Mouse (Mus musculus) embryo, embryonic 10 days (tissue): Measurements from ENCODE around the gene Wnt5a.

Experiments used
- DNase-seq: peaks from one replicate; pipeline ENCODE4 v3.0.0-alpha.2; 2015; ENCODE audit warnings: low spot score

Wnt5a gene

DNA sequence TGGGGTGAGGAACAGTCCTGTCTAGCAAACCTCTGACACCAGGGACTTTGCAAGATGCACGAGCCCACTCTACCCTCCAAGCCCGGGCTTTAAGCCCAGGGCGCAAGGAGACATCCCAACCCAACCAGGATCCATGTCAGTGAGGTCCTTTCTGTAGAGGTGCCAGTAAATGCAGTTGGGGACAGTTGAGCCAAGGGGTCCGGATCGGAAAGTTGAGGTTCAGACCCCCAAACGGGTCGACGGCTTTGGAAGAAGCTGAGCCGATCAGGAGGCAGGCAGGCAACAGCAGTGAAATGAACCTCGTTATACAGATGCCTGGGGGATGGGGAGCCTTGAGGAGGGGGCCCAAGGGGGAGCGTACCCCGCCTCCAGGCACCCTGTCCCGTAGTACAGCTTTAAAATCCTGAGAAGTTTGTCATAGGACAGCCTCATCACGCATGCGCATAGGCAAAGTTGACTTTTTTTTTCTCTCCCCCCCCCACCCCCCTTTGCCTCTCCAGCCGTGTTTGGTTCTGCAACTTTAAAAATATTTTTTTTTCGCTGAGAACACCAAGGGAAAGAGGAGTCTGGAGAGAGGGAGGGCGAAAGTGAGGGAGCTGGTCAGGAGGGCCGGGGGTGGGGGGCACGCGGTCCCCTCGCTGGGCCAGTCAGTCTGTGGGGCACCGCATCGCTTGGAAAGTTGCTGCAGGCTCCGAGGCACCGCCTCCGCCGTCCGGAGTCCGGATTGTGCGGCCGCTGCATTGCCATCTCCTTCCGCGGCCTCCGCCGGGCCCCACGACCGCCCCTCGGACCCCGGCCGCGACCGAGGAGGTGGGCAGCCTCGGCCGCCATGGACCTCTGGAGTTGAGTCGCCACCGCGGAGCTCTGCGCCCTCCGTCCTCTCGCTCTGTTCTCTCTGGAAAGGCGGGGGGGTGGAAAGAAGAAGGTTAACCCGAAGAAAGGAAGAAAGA, at the start of gene Wnt5a:
Wnt5a (plus strand) TSS at position 650 of the 950 bp plus-strand sequence.
- DNase-seq, result peak; percentile 77

DNA sequence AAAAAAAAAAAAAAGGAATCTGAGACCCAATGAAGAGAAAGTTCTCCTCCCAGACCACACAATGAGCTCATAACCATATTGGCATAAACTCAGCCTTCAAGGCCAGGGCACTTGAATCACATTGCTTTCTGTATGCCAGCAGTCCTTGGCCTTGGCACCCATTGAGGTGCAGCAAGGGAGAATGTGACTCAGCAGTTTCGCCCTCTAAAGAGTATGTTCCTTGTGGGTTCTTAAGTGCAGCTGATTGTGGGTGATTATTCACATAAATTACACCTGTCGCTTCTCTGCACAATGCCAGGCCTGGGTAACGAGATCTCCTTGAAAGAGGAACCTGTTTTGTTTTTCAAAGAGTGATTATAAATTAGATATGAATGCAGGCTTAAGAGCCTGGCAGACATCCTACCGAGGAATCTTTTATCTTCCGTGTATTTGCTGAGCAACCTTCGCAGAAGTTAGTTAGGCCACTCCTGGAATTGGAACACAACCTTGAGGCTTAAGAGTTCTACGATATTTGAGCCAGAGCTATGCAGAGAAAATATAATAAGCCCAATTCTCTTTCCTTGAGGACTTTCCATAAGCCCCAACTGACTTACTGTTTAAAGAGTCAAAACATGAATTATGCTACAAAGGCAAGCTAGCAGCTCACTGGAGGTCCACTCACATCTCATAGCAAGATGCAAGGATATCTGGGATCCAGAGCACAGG, 48.0 kb upstream of the Wnt5a start:
- DNase-seq, result no peak

DNA sequence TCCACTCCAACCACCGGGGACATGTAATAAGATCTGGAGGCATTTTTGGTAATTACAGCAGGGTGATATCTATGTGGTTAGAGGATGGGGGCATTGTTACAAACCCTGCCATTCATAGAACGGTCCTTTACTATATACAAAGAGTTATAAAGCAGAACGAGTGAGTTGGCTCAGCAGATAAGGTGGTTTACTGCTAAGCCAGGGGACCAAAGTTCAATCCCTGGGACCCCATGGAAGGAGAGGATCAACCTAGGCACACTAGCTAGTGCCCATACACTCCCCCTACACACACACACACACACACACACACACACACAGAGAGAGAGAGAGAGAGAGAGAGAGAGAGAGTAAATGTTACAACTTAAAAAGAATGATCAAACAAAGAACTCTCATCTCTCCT, 47.1 kb upstream of the Wnt5a start:
- DNase-seq, result no peak

DNA sequence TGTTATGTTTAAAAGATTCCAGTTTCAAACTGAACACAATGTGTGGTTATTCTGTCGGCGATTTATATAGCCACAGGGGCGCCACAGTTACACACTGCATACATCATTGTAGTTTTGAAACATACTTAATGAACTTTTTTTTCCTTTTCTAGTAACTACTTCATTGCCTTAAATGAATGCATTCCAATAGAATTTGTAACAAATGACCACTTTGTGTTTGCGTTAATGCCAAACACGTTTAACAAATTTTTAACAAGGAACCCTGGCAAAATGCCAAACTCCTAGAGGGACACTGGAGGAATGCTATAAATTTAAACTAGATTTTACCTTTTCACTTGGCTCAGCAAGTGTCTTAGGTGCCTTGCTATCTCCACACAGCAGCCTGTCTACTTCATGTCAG, 36.6 kb upstream of the Wnt5a start:
- no peak for DNase-seq

DNA sequence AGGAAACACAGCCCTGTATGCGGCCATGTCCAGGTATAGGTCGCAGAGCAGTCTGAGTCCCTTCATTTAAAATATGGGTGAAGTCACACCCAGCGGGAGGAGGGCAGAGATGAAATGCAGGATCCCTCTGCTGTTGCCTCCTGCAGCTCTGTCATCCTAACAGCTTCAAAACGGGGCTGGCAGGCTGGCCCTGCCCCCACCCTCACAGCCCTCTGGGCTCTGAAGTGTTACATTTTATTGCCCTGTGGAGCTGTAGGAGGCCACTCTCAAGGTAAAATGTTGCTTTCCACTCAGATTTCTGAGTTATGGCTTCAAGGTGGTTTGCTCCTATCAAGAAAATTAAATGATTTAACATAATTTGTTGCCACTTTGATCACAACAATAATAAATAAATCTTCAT, 34.9 kb upstream of the Wnt5a start:
- peak; percentile 19 for DNase-seq

DNA sequence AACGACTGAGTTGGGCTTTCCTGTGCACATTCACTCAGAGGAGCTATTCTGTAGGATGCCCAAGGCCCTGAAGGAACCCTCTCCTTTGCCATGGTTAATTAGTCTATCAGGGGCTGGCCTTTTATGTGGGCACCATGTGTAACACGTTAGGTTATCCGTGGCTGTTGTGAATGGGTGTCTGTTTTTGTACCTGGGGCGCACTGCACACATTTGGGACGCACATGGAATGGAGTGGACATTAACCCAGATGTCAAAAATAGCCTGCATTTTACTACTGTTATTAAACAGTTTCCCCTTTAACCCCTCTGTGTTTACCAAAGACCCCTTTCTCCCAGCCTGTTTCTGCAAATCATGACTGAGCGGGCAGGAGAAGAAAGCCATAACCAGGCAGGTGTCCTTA, 34.3 kb upstream of the Wnt5a start:
- no peak for DNase-seq

DNA sequence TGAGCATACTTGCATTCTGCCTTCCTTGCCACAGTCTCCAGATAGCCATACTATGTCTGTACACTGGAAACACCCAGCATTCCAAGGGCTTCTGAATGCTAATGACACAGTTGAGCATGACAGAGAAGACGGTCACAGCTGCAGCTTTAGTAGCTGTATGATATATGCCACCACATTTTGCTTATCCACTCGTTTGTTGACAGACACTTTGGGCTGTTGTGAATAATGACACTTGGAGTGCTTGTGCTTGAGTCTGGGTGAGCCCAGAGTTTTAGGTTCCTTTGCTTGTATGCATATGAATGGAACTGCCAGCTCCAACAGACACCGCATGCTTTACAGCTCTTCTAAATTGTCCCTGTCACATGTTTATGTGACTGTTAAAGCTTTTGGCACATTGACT, 29.5 kb upstream of the Wnt5a start:
- no peak for DNase-seq

DNA sequence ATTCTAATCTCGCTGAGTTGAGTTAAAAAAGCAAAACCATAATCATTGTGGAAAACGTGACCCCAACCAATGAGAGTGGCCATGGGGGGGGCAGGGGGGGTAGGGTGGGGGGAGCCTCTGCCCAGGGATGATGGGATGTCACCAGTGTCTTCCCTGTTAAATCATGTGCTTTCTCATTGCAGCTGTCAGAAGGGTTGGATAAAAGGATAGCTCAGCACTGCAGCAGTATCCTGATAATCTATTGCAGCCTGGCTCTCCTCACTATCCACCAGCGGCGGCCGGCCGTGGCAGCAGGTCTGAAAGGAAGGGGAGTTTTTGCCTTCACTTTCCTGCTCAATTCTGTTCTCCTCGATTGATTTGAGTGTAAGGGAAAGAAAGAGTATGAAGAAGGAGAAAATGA, 29.1 kb upstream of the Wnt5a start:
- DNase-seq, result peak; percentile 21

DNA sequence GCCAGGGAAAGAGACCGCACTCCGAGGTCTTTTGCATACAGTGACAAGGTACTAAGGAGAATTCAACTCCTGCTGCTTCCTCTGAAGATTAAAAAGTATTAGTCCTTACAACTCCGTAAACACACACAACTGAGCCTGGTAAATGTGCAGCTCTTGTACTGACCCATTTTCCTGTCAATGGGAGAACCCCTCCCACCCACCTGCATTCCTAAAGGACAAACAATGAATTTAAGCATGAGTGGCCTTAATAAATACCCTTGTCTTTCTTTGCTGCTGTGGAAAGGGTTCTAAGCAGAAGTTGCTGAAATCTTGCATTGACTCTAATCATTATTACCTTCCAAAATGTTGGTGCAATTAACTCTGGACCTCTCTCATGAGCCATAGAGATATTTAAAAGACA, 27.8 kb upstream of the Wnt5a start:
- DNase-seq, result no peak

GRCm38 (mm10) chr14:28480866-28481265, 23.7 kb upstream of the Wnt5a start:
- DNase-seq, result no peak

GRCm38 (mm10) chr14:28493806-28494205, 10.7 kb upstream of the Wnt5a start:
- DNase-seq, result no peak

- no peak for DNase-seq
Measured at GRCm38 (mm10) chr14:28494273-28494672, 10.3 kb upstream of the Wnt5a start.

- no peak for DNase-seq
Measured at GRCm38 (mm10) chr14:28501216-28501878, 3.2 kb upstream of the Wnt5a start.

GRCm38 (mm10) chr14:28503276-28503675, 1.3 kb upstream of the Wnt5a start:
- DNase-seq, result no peak

- peak; percentile 76 for DNase-seq
Measured at GRCm38 (mm10) chr14:28505051-28505585, 568 bp downstream of the Wnt5a start.

GRCm38 (mm10) chr14:28505586-28506375, 1.2 kb downstream of the Wnt5a start:
- DNase-seq, result peak; percentile 80

- DNase-seq, result peak; percentile 72
Measured at GRCm38 (mm10) chr14:28506376-28506831, 1.9 kb downstream of the Wnt5a start.

DNA sequence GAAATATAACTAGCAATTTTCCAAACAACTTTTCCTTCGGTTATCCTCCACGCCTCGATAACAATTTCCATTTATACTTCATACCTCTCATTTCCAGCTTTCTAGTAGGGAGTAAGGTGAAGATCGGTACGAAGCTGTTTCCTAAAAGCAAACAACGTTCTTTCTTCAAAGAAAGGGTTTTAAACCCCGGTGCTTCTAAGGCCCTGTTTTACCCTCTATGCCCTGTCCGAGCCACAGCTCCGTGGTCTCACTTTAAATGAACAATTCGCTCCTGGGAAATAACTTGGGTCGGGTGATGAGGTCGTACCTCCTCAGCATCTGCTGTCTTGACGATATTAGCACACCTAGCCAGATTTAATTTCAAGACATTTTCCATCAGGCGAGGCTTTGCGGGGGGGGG, 2.5 kb downstream of the Wnt5a start:
- DNase-seq, result peak; percentile 39

DNA sequence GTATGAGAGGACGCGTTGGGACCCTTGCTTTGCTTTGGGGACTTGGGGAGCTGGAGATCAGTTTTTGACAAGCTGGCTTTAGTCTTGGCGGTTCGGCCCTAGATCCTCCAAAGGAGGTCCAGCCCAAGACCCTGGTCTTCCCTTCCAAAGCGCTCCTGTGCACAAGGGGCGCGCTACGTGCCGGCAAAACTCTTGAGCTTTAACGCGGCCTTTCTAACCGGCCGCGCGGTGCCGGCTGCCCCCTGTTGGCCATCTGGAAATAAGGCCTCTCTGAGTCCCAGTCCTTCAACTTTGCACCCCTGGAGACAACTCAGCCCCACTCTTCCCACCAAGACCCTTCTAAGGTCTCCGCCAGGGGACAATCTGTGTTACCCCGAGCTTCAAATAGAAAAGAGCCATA, 2.9 kb downstream of the Wnt5a start:
- DNase-seq, result peak; percentile 92

DNA sequence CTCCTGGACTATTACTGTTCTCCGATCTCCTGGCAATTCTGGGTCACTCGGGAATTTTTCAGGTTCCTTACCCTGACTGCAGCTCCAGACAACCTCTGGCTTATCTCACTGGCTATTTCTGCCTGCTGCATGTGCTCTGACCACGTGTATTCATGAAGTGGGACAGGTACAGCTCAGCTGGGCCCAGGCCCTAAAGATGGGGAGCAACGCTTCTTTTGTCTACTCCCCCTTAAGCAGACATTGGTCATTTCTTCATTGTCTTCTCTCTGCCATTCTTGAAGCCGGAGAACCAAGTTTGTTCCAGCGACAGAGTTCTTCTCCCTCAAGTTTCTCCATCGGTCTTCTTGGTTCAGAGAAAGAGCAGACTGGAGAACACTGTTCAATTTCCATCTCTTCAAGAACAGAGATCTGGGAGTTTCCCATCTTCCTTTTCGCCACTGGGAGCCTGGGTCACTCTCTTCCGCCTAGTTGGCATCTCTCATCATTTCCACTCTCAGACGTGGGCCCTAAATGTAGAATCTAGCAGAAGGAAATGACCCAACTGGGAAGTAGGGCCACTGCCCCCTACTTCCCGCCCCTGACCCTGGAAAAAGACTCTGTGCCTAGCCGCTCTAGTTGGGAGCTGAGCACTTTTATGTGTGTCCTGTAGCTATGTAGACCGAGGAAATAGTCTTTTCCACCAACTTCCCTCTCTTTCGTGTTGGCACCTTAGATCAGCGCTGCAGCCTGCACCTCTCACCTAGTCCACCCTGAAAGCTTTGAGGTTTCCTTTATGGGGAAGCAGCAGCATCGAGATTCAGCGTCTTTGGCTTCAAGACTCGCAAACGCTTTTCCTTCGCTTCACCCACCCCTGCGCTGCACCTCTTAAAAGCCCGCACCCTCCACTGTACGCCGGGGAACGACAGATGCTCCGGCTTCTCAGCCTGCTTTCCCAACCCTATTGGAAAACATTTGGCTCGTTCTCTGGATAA, 4.0 kb downstream of the Wnt5a start:
- peak; percentile 45 for DNase-seq
